Mouse (Mus musculus) megakaryocyte, embryonic 14.5 days (primary cell): Measurements from ENCODE around the gene Gm9837.

ENCODE experiments used
- FLI1 ChIP-seq: IDR thresholded peaks from 2 replicates; pipeline ENCODE4 v1.6.1; 2012; ENCODE audit warnings: low read length, inconsistent platforms, mixed read lengths
- GATA1 ChIP-seq: IDR thresholded peaks from 3 replicates; pipeline ENCODE4 v1.6.1; 2012; ENCODE audit warnings: mixed read lengths, low read length, inconsistent platforms, borderline replicate concordance

DNA sequence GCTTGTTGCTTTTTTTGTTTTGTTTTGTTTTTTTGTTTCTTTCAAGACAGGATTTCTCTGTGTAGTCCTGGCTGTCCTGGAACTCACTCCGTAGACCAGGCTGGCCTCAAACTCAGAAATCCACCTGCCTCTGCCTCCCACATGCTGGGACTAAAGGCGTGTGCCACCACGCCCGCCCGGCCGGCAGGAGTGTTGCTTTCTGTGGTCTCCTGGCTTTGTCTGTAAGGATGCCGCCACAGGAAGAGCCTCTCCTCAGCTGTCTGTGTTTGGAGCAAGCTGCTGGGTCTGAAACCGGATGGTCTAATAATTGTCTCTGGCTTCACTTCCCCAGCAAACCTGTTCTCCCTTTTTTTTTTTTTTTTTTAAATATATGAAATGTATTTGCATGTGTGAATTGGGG, 34.8 kb downstream of the Gm9837 start:
- no peak for TF ChIP-seq GATA1
- TF ChIP-seq FLI1: no peak
